Mouse (Mus musculus) B cell, adult 62 days (primary cell): ENCODE measurements around the gene 6820408C15Rik. TPM values are rescaled to one million over a fixed set of nuclear protein-coding genes. Genes with fewer than 3 reads are reported as not detected.

Experiments
- total RNA-seq: library from RNA; stranded (reverse); gene quantifications from 4 replicates; pipeline ENCODE4 v1.2.4, GENCODE M21; 2023

Gene 6820408C15Rik
- 0.53 to 1.5 TPM in 2 of 4 replicates, not detected in the others for total RNA-seq

GRCm38 (mm10) chr2:152415287-152415686, at the start of gene 6820408C15Rik:
Gene 6820408C15Rik (plus strand): TSS chr2:152415587.

DNA sequence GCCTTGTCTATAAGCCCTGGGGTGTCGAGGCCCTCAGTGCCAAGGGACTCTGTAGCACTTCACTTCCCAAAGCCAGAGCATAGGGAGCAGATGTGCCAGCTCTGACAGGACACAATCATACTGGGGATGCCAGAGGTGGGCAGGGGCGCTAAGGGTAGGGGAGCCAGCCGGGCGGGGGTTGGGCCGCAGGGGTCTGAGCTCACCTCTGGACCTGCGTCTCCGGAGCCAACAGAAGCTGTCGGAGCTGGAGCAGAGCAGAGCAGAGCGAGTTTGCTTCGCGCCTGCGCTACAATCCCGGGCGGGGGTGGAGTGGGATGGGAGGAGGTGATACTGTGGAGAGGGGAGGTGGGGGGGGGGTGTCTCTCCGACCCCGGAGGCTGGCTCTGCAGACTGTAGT, 39.0 kb upstream of the 6820408C15Rik start, which contains the start of gene Nrsn2:
Gene Nrsn2 (minus strand): TSS at position 294 of the 397 bp plus-strand sequence.

DNA sequence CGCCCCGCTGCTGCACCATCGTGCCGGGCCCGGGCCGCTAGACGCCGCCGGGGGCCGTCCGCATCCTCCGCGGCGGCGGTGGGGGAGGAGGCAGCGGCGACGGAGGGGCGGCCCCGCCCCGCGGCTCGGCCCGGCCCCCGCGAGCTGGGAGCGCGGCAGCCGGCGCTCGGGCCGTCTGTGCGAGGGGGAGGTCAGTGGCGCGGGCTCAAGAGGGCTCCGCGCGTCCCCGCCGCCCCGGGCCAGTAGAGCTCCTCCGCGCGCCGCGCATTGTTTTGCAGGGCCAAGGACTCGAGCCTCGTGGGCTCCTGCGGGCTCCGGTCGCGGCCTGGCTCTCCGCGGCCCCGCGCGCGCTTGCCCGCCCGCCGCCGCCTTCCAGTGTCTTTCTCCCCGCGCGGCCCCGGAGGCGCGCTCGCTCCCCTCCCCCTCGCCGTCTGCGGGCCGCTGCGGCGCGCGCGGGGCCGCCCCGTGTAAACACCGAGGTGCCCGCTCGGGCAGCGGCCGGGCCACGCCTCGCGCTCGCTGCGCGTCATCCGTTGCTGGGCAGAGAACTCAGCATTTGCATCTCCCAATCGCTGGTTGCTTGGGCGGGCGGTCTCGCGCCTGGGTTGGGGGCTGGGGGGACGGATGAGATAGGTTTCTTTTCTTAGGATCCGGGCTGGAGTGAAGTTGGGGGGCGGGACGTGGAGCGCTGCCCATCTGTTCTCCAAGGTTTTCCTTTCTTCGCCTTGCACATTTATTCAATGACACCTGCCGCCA, 17.5 kb upstream of the 6820408C15Rik start, which contains the start of gene Sox12:
Gene Sox12 (minus strand): TSS at position 384 of the 756 bp plus-strand sequence.

DNA sequence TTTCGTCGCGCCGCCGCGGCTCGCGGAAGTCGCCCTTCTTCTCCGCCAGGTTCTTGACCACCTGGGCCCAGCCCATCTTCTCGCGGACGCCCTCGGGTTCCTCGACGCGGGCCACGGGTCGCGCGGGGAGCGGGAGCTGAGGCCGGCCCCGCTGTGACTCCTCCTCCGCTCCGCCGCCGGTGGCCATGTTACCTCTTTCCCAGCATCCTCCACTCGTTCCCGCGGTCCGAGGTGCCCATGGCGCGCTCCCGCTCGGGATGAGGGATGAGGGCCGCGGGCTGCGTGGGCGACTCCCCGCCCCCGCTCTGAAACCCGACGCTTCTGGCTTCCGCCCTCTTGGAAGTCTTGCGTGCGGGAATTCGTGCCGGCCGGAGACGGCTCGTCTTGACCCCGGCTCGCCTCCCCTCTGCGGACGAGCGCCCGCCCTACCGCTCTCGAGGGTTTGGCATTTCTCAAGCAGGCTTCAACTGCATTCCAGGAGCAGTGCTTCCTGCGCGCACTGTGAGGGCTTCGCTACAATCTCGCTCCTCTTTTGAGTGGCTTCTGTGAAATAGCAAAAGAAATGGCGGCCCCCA, 709 bp upstream of the 6820408C15Rik start, which contains the start of gene Zcchc3:
Gene Zcchc3 (minus strand): TSS at position 437 of the 575 bp plus-strand sequence.

GRCm38 (mm10) chr2:152464570-152465150, 49.3 kb downstream of the 6820408C15Rik start, which contains the start of gene Defb23:
Gene Defb23 (minus strand): TSS chr2:152464620.

GRCm38 (mm10) chr2:152476763-152477162, 61.4 kb downstream of the 6820408C15Rik start, which contains the start of gene Defb20:
Gene Defb20 (plus strand): TSS chr2:152477063.

DNA sequence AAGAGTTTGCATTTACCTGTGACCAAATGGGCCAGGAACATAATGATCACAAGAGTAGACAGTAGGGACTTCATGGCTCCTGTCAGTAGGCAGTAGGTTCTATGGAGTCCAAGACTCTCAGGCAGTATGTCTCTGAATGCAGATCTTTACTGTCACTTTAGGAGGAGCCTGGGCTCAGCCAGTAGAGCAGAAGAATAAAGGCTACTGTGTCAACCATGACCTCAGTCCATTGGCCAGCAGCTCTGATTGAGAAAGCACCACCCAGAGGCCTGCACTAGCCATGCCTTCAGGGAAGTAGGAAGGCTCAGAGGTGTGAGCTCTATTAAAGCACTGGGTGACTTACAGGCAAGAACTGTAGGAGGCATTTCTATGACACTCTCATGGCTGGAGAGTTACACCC, 74.7 kb downstream of the 6820408C15Rik start, which contains the start of gene Defb22:
Gene Defb22 (minus strand): TSS at position 101 of the 400 bp plus-strand sequence.

Other genes starting within 250 kb of the 6820408C15Rik start
- 112 to 120 TPM (median 119 TPM) in 4 replicates for gene Csnk2a1, start 188.7 kb upstream of the 6820408C15Rik start, total RNA-seq
- 82.8 to 88.8 TPM (median 85.8 TPM) in 4 replicates for gene Tbc1d20, start 121.8 kb upstream of the 6820408C15Rik start, total RNA-seq
- gene Rbck1, start 82.9 kb upstream of the 6820408C15Rik start, total RNA-seq = 177 to 215 TPM (median 195 TPM) in 4 replicates
- 2.8 to 7.2 TPM (median 4.1 TPM) in 4 replicates for gene Trib3, start 71.6 kb upstream of the 6820408C15Rik start, total RNA-seq
- not detected in 4 replicates for gene Nrsn2, start 38.9 kb upstream of the 6820408C15Rik start, total RNA-seq
- gene Sox12, start 17.5 kb upstream of the 6820408C15Rik start, total RNA-seq = 1.8 to 3.3 TPM (median 2.6 TPM) in 4 replicates
- gene Zcchc3, start 560 bp upstream of the 6820408C15Rik start, total RNA-seq = 2.9 to 3.5 TPM (median 3.2 TPM) in 4 replicates
- not detected in 4 replicates for gene Defb23, start 49.0 kb downstream of the 6820408C15Rik start, total RNA-seq
- gene Defb20, start 61.5 kb downstream of the 6820408C15Rik start, total RNA-seq = not detected in 4 replicates
- gene Defb22, start 74.6 kb downstream of the 6820408C15Rik start, total RNA-seq = not detected in 4 replicates
- not detected in 4 replicates for gene Defb26, start 96.1 kb downstream of the 6820408C15Rik start, total RNA-seq
- not detected in 4 replicates for gene Defb28, start 102.7 kb downstream of the 6820408C15Rik start, total RNA-seq
- gene Defb29, start 124.5 kb downstream of the 6820408C15Rik start, total RNA-seq = not detected in 4 replicates
- gene Gm17416, start 153.8 kb downstream of the 6820408C15Rik start, total RNA-seq = not detected in 4 replicates
- not detected in 4 replicates for gene Defb21, start 157.2 kb downstream of the 6820408C15Rik start, total RNA-seq
- not detected in 4 replicates for gene Defb19, start 164.7 kb downstream of the 6820408C15Rik start, total RNA-seq
- not detected in 4 replicates for gene Defb45, start 183.8 kb downstream of the 6820408C15Rik start, total RNA-seq
- not detected in 4 replicates for gene Defb36, start 188.7 kb downstream of the 6820408C15Rik start, total RNA-seq
- gene Defb25, start 207.5 kb downstream of the 6820408C15Rik start, total RNA-seq = not detected in 4 replicates
- not detected in 4 replicates for gene Rem1, start 211.4 kb downstream of the 6820408C15Rik start, total RNA-seq